Mouse (Mus musculus) liver, adult (tissue): ENCODE data around the gene Rasgrp4.

Experiments used
- GATA4 ChIP-seq: IDR thresholded peaks from 2 replicates; pipeline ENCODE4 v1.6.1; 2014; ENCODE audit warnings: mild to moderate bottlenecking, low read length; ENCODE audit not compliant: insufficient replicate concordance

Gene Rasgrp4

DNA sequence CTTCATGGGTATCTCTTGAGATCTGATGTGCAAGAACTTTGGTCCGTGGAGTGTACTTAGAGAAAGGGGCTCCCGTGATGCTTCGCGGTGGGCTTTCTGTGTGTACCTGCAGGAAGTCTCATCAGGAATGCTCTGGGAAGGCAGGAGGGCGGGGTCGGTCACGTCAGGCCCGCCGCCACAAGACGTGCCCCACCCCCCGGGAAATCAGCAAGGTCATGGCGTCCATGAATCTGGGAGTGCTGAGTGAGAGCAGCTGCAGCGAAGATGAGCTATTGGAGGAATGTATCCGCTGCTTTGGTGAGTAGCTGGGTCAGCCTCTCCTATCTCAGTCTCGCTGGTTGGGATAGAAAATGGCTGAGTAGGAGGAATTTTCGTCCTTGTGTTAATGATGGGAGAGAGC, 2.8 kb downstream of the Rasgrp4 start:
- TF ChIP-seq GATA4, result no peak

DNA sequence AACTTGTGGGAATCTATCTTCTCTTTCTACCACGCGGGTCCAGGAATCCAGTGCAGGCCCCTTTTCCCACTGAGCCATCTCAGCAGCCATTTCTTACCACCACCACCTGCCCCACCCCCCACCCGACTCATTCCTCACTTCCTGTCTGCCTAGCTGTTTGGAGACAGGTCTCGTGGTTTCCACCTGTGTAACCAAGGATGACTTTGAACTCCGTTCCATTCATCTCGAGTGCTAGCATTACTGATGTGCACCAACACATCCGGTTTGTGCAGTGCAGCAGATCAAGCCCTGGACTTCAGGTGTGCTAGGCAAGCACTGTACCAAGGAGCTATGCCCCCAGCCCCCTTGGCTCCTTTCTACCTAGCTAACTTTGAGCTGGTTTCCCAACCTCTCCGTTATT, 6.8 kb downstream of the Rasgrp4 start:
- TF ChIP-seq GATA4, result no peak

DNA sequence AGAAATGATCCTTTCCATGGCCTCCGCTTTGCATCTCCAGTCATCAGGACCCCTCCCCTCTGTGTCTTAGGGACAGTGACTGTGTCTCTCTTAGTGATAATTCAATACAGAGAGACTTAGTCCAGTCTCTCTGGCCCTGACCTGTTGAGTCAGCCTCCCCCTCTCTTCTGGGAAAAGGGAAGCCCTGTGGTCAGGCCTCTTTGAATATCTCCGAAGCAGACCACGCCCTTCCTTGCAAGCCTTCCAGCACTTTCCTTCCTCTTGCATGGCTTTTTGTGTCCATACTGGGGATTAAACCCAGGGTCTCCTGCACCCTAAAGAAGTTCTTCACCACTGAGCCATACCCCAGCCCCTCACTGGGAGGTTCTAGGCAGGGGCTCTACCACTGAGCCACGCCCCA, 9.4 kb downstream of the Rasgrp4 start:
- no peak for TF ChIP-seq GATA4

DNA sequence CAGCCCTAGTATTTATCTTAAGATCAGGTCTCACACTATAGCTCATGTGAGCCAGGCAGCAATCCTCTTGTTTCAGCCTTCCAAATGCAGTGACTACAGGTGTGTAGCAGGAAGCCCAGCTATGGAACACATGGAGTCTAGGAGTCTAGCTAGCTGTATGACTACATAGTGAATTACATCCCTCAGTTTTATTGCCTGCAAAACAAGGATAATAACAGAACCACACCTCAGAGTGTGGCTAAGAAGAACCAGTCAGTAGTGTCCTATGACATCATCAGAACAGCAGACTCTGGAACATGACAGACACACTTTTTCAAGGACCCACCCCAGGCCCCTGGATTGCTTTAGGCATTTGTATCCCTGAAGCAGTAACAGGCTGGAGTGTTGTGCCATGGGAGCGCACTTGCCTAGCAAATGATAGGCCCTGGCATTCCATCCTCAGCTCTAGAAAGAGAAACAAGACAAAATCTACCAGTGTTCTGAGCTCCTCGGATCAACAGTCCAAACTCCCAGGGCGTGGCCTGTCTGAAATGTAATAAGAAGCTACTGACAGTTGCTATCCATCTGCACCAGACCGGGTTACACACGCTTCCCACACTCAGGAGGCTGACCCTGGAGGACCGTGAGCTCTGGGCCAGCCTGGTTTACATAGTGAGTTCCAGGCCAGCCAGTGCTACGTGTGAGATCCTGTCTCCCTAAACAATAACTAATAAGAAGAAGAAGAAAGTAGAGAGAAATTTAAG, 12.1 kb downstream of the Rasgrp4 start:
- TF ChIP-seq GATA4, result no peak

DNA sequence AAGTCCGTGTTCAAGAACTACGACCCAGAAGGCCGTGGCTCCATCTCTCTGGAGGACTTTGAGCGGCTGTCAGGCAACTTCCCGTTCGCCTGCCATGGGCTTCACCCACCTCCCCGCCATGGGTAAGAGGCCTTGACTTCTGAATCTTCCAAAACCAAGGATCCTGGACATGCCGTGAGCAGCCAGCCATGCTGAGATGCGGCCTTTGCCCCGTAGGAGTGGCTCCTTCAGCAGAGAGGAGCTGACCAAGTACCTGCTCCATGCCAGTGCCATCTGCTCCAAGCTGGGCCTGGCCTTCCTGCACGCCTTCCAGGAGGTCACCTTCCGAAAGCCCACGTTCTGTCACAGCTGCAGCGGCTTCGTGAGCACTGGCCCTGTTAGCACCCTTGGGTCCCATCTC, 14.1 kb downstream of the Rasgrp4 start:
- no peak for TF ChIP-seq GATA4

DNA sequence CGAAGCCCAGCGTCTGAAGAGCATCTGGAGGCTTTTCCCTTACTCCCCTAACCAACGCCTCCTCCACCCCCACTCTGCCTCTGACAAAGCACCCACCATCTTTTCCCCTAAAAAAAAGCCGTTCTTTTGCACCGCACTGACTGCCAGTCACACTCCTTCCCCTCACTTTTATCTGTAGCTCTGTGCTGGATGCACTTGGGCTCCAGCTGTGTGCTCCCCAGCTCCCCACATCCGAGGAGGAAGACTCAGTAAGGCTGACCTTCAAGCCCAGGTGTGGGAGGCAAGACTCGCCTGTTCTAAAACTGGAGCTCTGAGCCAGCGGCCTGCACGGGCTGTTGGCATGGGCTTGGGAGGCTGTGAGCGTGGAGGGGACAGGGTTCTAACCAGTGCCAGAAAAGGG, 16.8 kb downstream of the Rasgrp4 start:
- TF ChIP-seq GATA4, result no peak

DNA sequence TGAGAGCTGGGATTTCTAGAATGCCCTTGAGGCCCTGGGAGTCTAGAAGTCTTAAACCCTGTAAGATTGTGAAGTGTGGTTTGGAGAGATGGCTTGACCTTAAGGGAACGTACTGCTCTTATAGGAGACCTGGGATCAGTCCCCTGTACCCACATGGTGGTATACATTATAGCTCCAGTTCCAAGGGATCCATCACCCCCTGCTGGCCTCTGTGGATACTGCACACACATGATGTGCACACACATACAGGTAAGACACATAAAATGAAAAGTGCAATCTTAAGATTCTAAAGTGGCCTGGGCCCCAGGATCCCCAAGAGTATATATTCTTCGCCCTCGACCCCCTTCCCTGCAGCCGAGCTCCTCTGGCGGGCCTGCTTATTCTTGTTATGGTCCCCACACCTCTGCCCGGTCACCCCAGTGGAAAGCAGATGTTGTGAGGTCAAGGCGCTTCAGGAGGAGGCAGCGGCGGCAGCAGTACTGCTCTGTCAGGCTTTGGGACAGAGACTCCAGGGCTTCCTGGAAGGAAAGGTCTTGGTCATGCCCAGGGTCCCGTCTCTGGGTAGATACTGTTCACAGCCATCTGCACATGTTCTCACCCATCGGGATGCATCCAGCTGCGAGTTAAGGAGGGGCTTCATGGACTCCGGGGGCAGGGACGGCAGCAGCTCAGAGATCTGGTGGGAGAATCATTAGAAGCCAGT, 19.5 kb downstream of the Rasgrp4 start:
- TF ChIP-seq GATA4, result no peak

DNA sequence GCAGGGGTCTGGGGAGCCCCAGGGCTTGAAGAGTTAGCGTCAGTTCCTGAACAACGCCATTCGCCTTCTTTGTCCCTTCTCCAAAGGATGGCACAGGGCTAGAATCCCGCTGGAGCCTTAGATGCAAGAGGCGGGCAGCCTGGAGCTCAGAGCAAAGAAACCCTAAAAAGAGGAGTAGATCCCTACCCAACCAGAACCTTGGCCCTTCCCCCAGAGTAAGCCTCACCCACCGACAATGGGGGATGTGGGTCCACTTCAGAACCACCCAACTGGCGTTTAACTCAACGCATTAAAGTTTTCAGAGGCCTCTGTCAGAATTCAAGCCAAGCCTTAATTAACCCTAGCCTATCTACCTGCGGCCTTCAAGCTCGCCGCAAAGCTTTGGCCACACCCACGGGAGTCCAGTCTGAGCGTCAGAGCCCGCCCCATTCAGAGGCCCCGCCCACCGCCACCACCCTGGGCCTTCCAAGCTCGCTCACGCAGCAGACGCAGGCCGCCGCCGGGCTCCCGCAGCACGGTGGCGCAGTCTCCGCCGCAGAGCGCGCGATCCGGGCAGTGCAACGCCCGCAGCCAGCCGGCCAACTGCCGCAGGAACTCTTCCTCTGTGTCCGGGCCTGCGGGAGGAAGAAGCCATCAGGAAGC, 20.7 kb downstream of the Rasgrp4 start:
- TF ChIP-seq GATA4, result no peak

DNA sequence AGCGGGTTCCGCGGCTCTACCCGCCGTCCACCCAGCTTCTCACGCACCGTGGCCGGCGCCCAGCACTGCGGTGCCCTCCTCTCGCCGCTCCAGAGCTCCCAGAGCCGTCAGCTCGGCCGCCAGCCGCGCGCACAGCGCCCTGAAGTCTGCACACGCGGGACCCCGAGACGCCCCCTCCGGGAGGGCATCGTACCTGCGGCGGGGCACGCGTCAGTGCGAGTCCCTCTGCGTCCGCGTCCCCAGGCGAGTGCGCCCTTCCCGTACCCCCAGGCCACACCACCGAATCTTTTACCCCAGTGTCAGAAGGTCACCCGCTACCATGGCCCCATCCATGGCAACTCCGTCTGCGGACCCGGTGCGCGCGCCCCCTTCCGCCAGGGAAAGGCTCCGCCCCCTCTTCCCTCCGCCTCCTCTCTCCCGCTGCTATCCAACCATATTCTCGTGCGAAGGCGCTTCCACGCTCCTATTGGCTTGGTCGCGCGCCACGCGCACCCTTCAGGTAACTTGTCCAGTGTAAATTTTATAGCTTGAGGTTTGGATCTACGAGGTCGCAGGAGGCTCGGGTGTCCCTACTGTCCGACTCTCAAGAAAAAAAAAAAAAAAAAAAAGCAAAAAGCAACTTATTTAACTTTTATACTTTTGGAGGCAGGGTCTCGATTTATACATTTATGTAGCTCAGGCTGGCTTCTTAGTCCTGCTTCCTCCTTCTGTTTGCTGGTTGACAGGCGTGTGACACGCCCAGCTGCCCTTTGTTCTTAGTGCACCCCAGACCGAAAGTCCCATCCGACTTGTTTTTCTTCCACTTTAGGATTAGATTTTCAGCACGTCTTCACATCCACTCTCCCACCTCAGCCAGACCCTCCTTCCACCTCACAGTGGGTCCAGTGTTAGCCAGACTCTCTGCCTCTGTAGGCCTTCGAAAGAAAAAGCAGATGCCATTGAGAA, 21.5 kb downstream of the Rasgrp4 start, which contains the start of gene Fam98c:
Gene Fam98c (minus strand): TSS at position 397 of the 945 bp plus-strand sequence.
- TF ChIP-seq GATA4, result no peak

DNA sequence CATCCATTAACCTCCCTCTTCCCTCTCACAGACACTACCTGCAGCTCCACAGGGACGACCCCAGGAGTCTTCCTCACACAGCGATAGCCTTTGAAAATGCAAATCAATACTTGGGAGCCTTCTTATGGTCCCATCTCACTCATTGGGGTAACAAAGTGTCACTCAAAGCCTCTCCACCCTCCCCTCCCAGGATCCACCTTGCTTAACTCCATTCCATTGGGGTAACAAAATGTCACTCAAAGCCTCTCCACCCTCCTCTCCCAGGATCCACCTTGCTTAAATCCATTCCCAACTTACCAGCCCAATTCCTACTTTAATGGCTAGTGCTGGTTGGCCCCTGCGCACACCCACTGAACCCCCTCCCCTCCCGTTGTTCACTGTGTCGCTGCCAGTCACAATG, 23.6 kb downstream of the Rasgrp4 start:
- no peak for TF ChIP-seq GATA4

DNA sequence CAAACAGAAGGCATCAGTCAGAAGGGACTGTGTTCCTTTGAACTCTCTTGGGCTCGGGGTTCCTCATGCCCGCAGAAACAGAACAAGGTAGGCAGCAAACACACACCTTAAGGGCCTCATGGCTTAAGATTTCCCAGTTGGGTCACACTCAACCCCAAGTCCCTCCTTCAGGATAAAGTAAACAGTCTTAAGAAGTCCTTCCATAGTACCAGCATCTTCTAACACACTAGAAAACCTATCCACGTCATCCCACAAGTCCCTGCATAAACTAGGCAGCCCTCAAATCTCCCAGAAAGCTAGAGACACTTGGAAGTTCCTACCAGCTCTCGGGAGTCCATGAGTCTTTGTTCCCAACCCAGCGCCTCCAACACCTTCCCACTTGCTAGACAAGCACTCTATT, 27.6 kb downstream of the Rasgrp4 start:
- no peak for TF ChIP-seq GATA4

DNA sequence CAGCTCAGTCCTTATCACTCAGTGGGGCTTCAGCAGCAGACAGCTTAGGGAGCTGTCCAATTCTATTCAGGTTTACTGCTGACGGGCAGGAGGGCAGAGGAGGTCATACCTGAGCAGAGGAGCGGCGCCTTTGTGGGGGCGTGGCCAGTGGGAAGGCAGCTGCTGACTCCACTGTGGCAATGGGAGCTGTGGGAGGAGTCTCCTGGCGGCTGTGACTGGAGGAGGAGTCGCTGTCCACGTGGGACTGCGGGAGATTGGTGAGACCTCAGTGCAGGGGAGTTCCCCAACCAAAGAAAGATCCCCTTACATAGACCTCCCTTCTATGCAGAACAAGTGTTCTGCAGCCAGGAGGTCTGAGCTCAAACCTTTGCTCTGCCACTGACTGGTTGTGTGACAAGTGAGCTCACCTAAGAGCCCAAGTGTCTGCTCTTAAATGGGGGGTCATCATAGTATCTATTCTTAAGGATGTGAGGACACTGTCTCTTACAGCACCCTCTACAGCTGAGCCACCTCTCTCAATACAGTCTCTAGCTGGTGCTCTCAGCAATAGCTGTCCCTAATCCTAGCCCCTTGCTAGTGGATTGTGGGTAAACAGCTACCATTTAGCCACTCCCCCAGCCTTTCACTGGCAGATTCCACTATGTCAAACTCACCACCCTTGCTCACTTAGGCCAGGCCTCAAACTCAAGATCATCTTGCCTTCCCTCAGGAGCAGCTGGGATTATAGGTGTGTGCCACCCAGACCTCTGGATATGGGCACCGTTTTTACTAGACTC, 28.3 kb downstream of the Rasgrp4 start:
- TF ChIP-seq GATA4, result no peak

DNA sequence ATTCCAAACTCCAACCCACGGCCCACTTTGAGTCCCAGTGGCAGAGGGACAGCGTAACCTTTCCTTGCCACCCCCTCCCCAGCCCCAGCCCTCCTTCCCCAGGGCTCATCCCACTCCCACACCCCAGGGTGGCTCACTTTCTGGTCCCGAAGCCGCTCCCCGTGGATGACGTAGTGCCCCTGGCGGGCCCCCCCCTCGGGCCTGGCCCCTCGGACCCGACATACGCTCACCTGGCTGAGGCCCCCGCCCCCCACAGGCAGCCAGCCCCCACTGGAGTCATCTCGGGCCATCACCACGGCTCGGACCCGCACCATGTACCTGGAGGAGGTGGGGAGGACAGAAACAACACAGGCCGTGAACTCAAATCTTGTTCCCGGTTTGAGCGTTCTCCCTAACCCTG, 33.0 kb downstream of the Rasgrp4 start:
- TF ChIP-seq GATA4, result no peak

DNA sequence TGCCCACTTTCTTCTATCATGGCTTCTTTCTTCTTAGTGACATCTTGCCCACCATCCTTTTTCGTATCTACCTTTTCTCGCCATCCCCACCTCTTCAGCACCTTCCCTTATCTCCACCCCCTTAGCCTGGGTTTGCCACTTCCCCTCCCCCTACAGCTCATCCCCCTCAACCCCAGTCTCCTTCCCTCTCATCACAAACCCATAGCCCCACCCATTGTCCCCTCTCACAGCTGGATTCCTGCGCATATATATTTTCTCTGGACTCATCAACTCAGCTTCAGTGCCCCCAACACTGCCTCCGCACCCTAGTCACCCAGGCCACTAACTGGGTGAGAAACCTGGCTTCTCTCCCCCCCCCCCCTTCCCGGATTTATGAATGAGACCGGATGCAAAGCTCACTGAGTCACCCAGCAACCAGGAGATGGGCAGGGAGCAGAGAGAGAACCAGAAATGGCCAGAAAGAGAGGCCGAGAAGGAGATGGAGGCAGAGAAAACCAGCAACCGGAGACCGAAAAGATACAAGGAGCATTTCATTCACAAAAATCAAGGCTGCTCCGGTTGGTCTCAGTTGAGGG, 33.6 kb downstream of the Rasgrp4 start:
- TF ChIP-seq GATA4, result no peak
